Mouse (Mus musculus) lung, postnatal 36 days (tissue): Measurements from ENCODE around the gene Gsap.
"Not testable (repeated sequence)": the region's sequence is repeated elsewhere in the genome, so short reads cannot be mapped to it uniquely, and the experiment has no call there.

Experiments used
- DNase-seq: peaks from one replicate; pipeline ENCODE4 v3.0.0; 2022; ENCODE audit warnings: mixed read lengths

The Gsap gene

DNA sequence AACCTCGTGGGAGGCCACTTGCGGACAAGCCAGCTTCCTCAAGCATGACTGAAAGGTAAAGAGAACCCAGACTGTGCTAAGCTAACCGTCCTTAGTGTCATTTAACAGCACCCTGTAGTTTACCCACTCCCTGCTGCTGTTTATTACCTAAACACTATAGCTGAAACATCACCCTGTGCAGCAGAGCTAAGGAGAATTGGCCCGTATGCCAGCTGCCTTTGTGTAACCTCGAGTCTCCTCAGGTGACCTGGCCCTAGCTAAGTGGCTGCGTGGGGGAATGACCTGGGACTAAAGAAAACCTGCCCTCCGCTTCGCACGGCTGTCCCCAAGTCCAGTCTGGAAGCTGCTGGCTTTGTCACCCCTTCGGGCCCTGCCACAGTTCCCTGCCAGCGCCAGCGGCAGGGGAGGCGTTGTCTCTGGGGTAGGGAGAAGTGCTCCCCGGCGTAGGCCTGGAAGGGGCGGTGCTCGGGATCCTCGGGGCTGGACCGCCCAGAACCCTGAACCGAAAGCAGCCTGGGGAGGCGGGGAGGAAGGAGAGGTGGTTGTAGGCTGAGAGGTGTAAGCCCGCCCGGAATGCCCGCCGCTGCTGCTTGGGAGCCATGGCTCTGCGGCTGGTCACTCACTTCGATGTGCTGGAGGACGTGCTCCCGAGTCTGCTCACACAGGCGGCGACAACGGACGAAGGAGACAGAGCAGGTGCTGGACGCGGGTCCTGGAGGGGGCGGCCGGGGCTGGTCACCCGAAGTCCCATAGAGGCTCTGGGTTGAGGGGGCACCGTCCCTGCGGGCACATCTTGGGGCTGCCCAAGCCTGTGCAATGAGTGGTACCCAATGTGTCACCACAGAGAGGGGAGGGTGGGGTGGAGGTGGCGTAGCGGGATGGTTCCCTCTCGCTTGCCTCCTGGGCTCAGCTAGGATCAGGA lies at the start of gene Gsap:
TSS of gene Gsap (plus strand) at position 492 of the 922 bp plus-strand sequence.
- peak; percentile 93 for DNase-seq

DNA sequence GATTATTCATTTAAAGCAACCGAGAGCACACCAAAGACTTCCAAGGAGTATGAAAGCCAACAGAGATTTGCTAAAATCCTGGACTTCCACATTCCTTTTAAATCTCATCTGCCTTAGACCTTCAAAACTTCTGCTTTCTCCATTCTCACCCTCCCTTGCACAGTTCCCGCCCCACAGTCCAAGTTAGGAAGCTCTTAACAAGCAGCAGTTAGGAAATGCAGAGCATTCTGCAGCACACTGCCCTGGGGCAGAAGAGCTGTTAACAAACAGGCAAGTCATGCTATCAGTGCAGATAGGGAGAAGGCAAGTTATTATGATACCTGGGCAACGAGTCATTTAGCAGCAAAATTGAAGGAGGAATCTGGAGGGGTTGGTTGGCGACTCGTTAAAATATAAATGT lies 49.5 kb upstream of the Gsap start:
- peak; percentile 35 for DNase-seq

DNA sequence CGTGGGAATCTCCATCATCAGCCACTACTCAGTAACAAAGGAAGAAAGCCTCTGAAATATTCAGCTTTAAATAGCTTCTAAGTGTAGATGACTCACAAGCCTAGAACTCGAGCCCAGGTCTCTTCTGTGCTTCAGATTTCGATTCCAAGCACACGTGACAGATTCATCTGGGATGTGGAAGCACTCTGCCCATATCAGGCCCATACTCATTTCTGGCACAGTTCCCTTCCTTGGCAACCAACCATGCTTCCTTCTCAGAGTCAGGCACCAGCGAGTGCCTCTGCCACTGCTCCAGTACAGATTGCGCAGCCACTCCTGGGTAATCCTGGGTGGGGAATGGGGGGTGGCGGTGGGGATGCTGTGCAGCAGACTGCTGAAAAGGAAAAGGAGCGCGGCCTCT lies 46.5 kb upstream of the Gsap start:
- DNase-seq, result peak; percentile 88

DNA sequence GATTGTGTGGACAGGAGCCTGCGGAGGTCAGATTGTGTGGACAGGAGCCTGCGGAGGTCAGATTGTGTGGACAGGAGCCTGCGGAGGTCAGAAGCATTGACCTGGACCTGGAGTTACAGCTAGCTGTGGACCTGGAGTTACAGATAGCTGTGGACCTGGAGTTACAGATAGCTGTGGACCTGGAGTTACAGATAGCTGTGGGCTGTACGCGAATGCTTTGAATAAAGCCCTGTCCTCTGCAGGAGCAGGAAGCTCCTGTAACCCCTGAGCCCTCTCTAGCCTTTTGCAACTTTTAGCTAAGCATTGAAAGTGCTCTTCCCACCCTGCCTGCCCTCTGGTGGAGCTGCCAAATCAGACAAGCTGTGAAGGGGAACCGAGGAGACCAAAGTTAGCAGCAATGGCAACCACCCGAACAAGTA lies 44.9 kb upstream of the Gsap start:
- DNase-seq, result peak; percentile 68

DNA sequence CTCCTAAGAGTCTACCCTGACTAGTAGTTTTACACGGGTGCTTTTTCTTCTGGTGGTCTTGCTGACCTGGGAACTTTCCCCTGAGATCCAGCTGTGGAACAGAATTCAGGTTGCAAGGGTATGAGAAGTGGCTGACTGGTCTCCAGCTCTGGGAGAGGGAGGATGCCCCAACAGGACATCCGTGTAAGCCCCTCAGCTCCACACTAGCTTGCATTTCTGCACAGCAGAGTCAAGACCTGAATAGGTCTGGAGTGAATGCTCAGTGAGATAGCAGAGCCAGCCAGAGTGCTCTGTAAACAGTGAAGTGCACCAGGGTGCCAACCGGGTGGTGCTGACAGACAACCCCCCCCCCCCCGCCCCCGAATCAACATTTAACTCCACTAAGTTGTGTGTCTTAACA lies 44.4 kb upstream of the Gsap start:
- no peak for DNase-seq

DNA sequence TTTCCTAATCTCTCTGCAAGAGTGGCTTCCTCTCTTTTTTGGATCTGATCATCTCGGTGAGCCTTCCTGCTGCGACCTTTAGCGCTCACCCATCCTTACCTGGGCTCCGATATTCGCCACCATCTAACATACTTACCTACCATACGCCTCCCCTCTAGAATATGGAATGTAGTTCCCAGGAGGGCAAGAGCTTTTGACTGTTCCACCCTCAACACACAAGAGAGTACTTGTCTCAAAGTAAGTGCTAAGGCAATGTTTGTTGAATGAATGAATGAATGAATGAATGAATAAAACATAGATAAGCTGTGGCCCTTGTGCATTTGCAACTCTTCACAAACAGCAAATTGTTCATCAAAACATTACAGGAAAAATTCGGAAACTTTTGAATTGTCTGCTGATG lies 43.0 kb upstream of the Gsap start:
- peak; percentile 30 for DNase-seq

DNA sequence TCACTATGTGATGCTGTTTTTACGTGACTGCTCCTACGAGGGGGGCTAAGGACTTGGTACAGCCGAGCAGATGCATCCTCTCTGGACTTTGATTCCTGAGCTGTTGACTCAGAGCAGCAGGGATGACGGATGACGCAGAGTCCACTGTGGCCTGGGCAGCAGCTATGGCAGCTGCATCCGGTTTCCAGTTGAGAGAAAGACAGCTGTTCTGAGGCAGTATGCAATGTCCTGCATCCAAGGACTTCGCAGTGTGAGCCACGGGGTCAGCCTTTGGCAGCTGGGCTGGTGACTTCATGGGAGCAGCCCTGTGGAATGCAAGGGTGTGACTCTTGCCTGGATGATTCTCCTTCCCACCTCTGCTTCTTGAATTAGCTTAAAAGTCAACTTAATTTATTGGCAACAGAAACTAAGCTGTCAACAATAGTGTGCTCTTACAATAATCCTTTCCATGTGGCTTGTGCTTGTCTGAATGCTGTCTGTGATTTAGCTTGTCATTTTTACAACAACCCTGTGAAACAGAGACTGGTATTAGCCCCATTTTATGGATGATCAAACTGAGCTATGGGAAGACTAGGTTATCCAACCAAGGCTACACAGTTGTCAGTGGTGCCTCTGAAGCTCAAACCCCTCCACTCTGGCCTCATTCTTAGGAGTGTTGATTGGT lies 41.4 kb upstream of the Gsap start:
- peak; percentile 68 for DNase-seq

DNA sequence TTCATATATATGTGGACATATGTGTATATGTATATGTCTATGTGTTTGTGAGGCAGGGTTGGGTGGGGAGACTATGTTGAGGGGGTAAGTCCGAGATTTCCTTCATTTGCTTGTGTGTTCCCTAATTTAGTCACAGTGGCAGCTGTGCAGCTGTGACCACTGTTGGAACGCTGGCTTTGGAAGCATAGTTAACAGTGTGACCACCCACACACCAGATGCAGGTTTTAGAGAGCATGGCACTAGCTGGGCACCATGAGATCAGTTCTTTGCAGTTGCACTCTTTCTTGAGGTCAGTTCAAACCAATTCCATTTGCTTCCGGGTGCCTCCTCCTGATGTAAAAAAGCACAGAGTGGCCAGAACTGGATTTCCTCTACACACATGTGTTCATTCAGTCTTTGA lies 37.7 kb upstream of the Gsap start:
- no peak for DNase-seq

DNA sequence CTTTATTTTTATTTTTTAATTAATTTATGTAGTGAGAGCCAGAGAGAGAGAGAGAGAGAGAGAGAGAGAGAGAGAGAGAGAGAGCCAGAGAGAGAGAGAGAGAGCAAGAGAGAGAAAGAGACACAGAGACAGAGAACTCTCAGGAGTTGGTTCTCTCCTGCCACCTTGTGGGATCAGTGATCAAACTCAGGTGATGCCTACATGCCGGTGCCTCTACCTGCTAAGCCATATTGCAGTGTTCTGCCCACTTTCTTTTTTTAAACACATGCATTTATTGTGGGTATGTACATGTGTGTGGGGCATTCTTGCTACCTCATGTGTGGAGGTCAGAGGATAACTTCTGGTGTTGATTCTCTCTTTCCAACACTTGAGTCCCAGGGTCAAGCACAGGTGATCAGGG lies 32.4 kb upstream of the Gsap start:
- DNase-seq, result peak; percentile 55

DNA sequence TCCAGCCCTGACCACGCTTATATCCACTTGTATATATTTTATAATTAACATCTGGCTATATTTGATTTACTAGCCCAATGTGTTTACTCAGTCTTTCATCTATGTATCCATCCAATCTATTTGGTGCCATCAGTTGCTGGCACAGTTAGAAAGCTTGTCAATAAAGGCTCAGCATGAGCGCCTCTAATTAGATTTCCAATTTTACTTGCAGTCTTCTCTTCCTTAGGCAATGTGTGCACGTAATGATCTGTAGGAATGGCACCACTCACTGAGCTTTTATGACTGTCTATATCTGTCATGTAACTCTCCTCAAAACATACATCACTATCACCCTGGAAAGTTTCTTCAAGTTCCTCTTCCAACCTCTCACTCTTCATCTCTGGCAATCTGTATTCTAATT lies 29.3 kb upstream of the Gsap start:
- no peak for DNase-seq

DNA sequence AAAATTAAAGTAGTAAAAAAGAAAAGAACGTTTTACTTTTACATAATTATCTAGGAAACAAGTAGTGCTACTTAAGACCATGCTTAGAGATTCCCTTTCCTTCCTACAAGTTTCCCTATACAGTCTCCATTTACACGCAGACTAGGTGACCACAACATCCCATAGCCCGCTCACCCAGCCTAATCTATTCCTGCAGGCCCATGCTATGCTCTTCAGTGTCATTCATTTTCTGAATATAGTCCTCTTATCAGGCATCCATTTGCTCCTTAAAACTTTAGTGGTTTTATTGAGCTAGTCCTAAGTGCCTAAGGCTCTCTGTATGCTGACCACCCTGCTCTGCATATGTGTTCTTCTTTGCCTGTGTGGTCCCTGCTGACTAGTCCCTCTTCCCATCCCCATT lies 26.5 kb upstream of the Gsap start:
- DNase-seq, result no peak

DNA sequence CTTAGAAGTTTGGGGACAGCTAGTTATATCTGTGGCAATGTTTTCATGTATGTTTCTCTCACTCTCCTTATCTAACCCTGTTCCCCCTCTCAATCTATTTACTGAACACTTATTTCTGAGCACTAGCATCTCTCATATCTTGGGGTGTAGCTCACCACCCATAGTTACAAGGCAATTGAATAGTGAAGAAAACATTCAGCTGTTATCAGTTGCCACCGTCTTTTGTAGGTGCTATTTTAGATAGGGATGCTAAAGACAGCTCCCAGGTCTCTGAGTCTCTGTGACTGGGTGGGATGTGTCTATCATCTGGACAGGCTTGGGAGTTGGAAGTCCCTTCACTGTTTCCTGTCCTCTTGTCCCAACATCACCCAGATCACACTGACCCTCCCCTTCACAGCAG lies 25.3 kb upstream of the Gsap start:
- no peak for DNase-seq

DNA sequence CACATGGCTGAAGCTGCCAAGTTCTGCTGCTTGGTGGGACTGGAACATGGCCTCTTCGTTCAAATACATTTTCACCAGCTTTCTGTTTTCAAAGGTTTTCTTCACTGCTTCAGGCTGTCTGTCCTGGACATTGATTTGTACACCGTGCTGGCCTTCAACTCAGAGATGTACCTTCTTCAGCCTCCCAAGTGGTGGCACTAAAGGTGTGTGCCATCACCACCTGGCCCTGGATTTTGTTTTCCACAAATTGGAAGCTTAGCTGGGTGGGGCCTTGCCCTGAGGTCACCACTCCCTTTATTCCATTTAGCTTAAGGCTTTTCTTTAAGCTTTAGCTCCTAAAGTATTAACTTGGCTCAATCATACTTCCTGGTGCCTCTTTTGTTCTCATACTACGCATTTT lies 22.6 kb upstream of the Gsap start:
- DNase-seq, result no peak

DNA sequence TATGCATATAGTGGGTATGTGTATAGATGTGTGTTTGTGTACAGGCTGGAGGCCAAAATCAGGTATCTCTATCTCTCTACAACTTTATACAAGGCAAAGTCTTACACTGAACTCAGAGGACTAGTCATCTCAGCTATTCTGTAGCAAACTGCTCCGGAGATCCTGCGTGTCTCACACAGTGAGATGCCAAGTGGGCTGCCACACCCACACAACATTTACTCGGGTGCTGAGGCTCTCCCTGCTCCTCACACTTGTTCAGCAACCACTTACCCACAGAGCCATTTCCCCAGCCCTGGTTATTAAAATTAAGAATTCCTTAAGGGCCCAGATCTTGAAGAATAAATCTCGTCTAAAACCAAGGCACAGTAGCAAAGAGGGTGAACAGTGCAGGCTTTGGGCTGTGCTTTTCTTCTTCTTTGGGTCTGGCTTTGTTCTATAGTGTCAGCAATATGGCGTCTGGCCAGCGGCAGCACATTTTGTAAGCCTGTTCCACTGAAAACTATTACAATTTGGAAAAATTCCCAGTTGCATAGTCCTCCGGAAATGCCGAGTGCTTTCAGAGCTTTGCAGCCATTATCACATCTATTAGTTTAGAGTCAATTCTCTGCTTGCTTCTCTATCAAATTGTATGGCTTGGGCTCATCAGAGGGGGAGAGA lies 17.2 kb upstream of the Gsap start:
- no peak for DNase-seq

DNA sequence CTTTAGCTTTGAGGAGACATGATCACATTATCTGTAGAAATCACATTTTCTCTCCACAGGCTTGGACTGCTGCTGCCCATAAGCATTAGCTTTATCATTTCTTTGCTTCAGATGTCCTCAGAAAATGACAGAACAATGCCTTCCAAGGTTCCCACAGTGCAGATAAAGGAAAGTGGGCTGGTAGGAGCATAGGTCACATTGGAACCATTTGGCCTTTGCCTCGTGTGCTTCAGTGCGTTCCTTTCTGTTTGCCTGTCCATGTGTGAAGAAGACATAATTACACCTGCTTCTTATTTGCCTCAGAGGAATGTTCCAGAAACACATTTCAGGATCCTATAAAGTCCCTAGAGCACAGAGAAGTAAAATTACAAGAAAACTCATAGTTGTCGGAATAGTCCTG lies 16.7 kb upstream of the Gsap start:
- DNase-seq, result no peak

DNA sequence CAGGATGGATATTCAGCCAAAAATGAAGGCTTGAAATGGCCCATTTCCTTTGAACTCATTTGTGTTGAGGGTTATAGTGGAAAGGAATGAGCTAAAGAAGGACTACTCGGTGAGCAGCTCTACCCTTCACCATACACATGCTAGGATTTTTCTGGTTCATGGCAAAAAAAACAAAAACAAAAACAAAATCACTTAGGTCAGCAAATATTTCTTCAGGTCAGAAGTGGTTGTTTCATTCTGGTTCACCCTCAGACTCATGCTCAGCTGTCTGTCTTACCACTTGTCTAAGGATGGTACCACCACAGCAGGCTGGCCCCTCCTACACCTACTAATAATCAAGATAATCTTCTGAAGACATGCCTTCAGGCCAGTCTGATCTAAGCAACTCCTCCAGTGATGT lies 16.2 kb upstream of the Gsap start:
- DNase-seq, result no peak

DNA sequence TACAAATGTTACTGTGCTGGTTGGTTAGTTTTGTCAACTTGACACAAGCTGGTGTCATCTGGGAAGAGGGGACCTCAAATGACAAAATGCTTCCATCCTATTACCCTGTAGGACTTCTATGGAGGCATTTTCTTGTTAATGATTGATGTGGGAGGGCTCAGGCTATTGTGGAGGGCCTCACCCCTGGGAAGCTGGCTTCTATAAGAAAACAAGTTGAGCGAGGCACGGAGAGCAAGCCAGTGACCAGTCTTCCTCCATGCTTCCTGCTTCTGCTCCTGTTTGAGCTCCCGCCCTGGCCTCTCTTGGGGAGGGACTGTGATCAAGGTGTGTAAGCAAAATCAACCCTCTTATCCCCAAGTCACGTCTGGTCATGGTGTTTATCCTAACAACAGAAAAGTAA lies 15.6 kb upstream of the Gsap start:
- no peak for DNase-seq

DNA sequence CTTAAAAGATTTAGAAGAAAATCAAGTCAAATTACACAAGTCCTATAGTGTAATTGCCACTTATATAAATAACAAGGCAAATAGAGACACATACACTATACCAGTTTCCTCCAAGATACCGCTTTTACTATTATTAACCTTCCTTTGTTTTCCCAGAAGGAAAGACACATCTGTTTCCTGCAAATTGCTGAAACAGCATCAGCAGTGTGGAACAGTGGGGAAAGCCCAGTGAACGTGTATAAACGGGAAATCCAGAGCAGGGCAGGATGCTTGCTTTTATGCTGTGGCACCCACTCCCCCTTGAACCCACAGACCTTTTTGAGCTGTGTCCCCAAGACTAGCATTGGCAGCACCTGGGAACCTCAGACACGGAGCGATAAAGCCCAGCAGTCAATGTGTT lies 15.2 kb upstream of the Gsap start:
- no peak for DNase-seq

DNA sequence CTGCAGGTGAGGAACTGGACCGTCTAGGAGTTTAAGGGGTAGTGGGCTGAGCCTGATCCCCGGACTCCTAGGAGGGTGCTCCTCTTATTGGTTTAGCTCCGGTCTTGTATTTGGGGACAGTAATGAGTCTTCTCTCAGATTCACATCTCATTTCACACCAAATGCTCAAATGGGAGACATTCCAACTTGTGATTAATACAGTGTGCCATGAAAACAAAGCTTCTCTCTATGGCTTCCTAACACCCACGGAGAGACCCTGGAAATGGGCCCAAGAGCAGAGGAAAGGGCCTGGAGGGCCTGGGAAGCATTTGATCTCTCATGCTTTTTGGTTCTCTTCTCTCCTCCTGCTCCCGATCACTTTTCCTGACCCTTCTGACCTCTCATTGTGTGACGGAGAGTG lies 14.7 kb upstream of the Gsap start:
- DNase-seq, result no peak

DNA sequence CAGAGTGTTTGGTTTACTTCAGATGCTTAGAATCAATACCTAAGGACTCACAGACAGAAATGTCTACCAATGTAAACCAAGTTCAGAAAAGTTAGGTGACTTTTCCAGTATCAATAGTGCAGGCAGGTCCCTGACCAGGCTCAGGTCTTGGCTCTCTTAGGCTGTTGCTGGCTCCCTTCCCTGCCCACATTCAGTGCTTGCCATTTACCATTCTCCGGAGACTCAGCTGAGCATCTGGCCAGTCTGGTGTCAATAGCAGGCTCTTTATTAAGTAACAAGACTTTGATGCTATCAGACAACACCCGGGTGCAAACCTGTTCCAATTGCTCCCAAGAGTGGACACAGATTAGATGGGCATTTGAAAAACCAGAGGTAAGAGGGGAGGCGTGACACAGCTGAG lies 13.7 kb upstream of the Gsap start:
- DNase-seq, result no peak

DNA sequence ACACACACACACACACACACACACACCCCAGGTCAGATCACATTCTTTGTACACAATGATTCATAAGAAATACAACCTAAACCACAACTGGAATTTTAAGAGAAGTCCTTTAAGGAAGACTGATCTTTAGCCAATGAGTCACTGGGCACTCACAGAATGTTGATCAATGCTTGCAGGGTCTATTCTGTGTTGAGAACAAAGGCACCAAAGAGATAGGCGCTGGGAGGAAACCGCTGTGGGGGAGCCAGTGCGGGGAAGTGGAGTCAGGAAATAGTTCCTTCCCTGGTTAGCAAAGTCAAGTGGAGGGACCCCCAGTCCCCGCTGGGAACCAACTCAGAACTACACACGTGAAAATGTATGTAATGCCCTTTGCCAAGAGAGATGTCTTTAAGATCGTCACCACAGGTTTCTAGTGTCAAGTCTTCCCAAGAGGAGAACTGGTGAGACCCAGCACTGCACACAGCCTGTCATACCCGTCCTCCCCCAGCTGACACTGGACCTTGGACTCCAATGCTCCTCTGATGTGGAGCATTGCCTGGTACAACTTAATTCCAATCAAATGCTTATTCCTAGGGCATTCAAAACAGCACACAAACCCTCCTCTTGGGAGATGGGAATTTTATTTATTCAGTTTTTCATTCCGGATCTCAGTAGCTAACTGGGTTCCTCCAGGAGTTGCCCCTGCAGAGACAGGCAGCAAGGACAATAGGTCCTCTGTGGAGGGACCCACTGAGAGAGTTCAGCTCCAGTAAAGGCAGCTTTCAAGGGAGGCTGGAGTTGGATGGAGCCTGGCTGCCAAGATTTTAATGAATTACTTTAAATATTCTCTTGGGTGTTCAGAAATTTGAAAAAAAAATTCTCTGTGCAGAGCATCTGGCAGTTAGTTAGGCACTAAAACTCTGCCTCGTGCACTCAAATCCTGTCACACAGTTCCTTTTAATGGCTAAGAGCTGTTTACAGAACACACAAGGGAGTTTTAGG lies 10.6 kb upstream of the Gsap start:
- no peak for DNase-seq

DNA sequence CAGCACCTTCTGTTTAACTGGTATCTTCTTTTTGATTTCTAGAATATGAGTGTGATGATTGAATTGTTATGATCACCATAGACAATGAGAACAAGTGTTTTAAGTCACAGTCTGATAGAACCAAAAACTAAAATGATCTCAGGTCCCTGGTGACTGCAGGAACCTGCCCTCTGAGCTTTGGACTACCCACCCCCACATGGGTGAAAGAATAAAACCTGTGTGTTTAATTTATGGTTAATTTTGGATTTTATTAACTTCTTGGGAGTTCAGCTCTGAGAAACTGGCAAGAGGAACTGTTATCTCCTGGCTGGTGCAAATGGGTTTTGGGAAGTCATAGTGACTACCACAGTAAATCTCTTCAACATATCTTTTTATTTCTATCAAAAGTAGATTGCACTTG lies 6.6 kb upstream of the Gsap start:
- DNase-seq, result no peak

DNA sequence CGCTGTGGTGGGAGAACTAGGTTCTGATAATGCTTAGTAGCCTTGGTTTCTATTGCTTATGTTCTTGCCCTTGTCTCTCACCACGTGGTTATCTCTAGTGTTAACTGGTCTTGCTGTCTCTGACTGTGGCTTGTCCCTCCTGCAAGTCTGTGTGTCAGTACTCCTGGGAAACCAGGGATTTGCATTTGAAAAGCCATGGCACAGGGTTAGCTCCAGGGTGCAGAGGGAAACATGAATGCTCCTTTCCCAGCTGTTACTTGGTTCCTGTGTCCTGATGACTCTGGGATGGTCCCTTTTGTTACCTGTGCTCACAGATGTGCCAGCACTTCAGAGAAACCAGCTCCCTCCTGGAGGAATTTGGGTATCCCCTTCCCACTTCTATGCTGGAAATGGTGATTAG lies 3.0 kb upstream of the Gsap start:
- DNase-seq, result not testable (repeated sequence)
